Mouse (Mus musculus) heart, embryonic 15.5 days (tissue): Measurements from ENCODE around the gene Gm49673. TPM values are rescaled to one million over a fixed set of nuclear protein-coding genes. Genes with fewer than 3 reads are reported as not detected.
A peak's percentile ranks its signal among the peaks of the same experiment; 100 is the strongest.
"Not testable (repeated sequence)": the region's sequence is repeated elsewhere in the genome, so short reads cannot be mapped to it uniquely, and the experiment has no call there.

Experiments
- ATAC-seq: fragments of 200-750 bp; cut with Nextera tagmentation; replicated peaks from 2 replicates; pipeline ENCODE4 v1.8.0; 2017; ENCODE audit warnings: low read depth, moderate TSS enrichment; ENCODE audit not compliant: insufficient number of reproducible peaks, insufficient read depth, low FRiP score
- H3K27ac ChIP-seq: fragments of 300-500 bp; sonication (generic); 2 replicates; pipeline ENCODE4 v1.5.1; 2015; ENCODE audit warnings: mild to moderate bottlenecking, inconsistent platforms
- H3K27me3 ChIP-seq: fragments of 300-500 bp; sonication (generic); 2 replicates; pipeline ENCODE4 v1.6.1; 2015; ENCODE audit warnings: inconsistent platforms
- H3K36me3 ChIP-seq: fragments of 300-500 bp; sonication (generic); 2 replicates; pipeline ENCODE4 v1.6.1; 2015; ENCODE audit warnings: mild to moderate bottlenecking, inconsistent platforms
- H3K4me1 ChIP-seq: fragments of 300-500 bp; sonication (generic); replicated peaks from 2 replicates; pipeline ENCODE4 v1.6.1; 2015; ENCODE audit warnings: inconsistent platforms
- H3K4me2 ChIP-seq: fragments of 300-500 bp; sonication (generic); 2 replicates; pipeline ENCODE4 v1.6.1; 2015; ENCODE audit warnings: inconsistent platforms, mild to moderate bottlenecking, moderate library complexity
- H3K4me3 ChIP-seq: fragments of 300-500 bp; sonication (generic); 2 replicates; pipeline ENCODE4 v1.5.1; 2015; ENCODE audit warnings: mild to moderate bottlenecking, inconsistent platforms
- H3K9ac ChIP-seq: fragments of 300-500 bp; sonication (generic); 2 replicates; pipeline ENCODE4 v1.6.1; 2015; ENCODE audit warnings: mild to moderate bottlenecking, inconsistent platforms
- H3K9me3 ChIP-seq: fragments of 300-500 bp; sonication (generic); replicated peaks from 2 replicates; pipeline ENCODE4 v1.6.1; 2016; ENCODE audit warnings: inconsistent platforms
- WGBS: fragments of 180-500 bp; shearing (Covaris S2); methylation state at CpG from one replicate; pipeline ENCODE4 v1.1.7; 2015; ENCODE audit warnings: mixed read lengths; 5-methylcytosine and 5-hydroxymethylcytosine counted together
- polyA plus RNA-seq: library from polyadenylated mRNA; unstranded; fragments of >200 nt; fragmentation: Nextera tagmentation; extraction: Ambion mirVana; gene quantifications from 2 replicates; pipeline ENCODE4 v1.2.1, GENCODE M21; 2015

The Gm49673 gene
- polyA plus RNA-seq, 1 experiment from 2014 or later, result 0.15 TPM

DNA sequence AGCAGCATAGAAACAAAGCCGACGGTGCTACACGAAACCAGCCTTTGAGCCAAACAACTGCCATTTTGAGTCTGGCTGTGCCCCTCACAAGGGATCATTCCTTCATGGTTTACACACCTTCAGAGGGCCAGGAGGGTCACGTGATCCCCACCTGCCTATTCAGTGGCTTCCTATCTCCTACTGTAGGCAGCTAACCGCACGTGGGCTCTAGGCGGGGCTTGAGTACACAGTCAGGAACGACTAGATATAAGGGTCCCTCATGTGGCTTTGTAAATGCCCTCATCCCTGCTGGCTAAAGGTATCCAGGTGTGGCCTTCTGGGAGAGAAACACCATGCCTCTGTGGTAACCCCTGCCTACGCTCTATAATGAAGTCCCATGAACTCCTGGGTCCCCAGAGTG, 18.0 kb downstream of the Gm49673 start:
- not testable (repeated sequence) for H3K4me1 ChIP-seq, H3K9me3 ChIP-seq, H3K27me3 ChIP-seq, H3K36me3 ChIP-seq, H3K4me3 ChIP-seq, H3K27ac ChIP-seq, H3K9ac ChIP-seq, ATAC-seq, H3K4me2 ChIP-seq
- WGBS, result 84% methylated on average over 9 of the region's 9 CpGs

DNA sequence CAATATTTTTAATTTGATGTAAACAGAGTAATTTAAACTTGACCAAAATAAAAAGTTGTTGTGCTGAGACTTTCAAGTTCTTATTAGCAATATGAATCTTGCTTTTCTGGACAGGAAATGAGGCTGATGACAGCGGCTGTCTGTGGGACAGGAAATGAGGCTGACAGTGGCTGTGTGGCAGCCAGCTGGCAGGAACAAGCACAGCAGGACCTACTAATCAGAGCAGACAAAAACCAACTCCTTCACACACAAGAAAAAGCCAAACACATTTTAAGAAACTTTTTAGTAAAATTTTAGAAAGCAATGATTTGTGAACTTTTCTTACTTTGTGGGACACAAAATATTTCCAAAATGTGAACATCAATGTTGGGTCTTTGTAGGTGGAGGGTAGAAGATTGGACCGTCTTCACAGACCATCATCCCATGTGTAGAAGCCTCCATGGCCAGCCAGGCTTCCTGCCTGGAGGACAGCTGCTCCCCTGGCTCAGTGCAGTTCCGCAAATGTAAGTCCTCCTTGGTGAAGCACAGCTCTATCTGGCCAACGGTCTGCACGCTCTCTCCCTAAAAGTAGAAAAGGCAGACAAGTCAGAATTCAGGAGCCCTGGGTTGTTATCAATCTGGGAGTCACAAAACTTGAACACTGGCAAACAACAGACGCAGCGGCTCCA, 19.1 kb downstream of the Gm49673 start:
- 67% methylated on average over 1 of the region's 7 CpGs for WGBS
- not testable (repeated sequence) for H3K27ac ChIP-seq, ATAC-seq, H3K27me3 ChIP-seq, H3K9ac ChIP-seq, H3K4me2 ChIP-seq, H3K36me3 ChIP-seq, H3K4me1 ChIP-seq, H3K9me3 ChIP-seq, H3K4me3 ChIP-seq

DNA sequence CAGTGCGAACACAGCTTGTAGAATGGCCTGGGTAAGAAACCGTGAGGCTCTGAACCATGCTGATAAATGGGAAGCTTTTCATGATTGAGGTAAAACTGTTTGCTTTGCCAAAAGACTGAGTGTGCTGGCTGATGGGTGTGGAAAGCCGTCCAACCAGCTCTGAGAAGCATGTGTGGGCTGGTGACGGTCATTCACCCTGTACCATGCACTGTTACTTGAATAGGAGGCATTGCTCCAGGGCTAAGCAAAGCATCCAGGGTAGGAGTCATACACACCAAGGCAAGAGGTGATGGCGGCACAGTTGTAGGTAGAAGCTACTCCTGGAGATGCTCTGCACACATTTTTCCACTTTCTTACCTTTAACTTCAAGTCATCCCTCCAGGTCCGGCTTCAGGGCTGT, 23.0 kb downstream of the Gm49673 start:
- WGBS, result 92% methylated on average over 2 of the region's 6 CpGs
- H3K4me2 ChIP-seq, H3K27me3 ChIP-seq, H3K27ac ChIP-seq, H3K36me3 ChIP-seq, ATAC-seq, H3K9ac ChIP-seq, H3K4me1 ChIP-seq, H3K4me3 ChIP-seq, H3K9me3 ChIP-seq: not testable (repeated sequence)

DNA sequence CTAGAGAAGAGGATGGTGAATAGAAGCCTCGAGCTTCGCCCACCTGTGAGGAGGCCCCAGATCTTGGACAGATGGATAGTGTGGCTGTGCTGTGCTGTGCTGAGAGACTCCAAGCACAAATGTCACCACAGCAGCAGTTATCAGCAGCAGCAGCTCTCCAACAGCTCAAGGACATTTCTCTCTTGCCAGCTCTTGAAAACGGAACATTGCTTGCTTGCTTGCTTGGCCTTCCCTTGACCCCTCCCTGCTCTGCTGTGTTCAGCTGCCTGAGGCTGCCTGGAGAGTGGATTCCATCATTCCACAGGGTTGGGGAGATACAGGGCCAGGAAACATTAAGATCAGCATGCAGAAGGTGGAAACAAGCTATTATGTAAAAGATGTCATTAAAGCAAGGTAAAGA, 24.6 kb downstream of the Gm49673 start:
- peak; percentile 81 for ATAC-seq
- H3K36me3 ChIP-seq, H3K4me3 ChIP-seq, H3K9me3 ChIP-seq, H3K9ac ChIP-seq, H3K4me1 ChIP-seq, H3K27ac ChIP-seq, H3K27me3 ChIP-seq, H3K4me2 ChIP-seq: not testable (repeated sequence)
- no CpG with 5 or more reads among the region's 3 CpGs for WGBS

DNA sequence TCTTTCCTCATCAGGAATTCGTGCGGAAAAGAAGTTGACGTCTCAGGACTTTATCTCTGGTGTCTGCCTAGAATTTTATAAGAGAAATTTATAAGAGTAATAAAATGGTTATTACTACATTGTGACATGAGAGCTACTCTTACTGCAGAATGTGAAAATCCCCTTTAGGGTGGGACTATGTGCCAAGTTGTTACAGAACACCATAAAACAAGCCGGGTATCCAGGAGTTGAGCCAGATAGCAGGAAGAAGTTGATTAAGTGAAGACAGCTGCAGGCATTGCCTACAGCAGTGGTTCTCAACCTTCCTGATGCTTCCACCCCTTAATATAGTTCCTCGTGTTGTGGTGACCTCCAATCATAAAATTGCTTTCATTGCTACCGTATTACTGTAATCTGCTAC, 30.7 kb downstream of the Gm49673 start:
- no CpG with 5 or more reads among the region's 6 CpGs for WGBS

DNA sequence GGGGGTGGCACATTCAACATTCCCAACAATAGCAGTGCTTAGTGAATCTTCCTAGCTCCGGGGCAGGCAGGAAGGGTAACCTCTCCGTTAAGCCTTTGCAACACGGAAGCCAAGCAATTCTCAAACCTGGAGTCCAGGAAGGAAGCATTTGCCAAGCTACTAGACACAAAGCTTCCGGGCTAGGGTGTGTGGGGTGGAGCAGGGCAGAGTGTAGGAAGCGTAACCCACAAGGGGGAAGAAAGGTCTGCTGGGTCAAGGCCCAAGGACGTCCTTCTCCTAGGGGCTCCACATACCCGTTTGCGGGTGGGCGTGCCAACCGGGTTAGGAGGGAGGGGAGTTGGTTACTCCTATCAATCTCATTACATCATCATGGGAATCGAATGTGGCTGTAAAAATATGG, 31.2 kb downstream of the Gm49673 start:
- H3K9me3 ChIP-seq, ATAC-seq: not testable (repeated sequence)
- WGBS, result 64% methylated on average over 9 of the region's 11 CpGs

More for the DNA sequence above, 30.7 kb downstream of the Gm49673 start:
- H3K9ac ChIP-seq, H3K4me1 ChIP-seq, H3K4me2 ChIP-seq, H3K4me3 ChIP-seq, H3K36me3 ChIP-seq, H3K9me3 ChIP-seq, H3K27me3 ChIP-seq, ATAC-seq, H3K27ac ChIP-seq: not testable (repeated sequence)

DNA sequence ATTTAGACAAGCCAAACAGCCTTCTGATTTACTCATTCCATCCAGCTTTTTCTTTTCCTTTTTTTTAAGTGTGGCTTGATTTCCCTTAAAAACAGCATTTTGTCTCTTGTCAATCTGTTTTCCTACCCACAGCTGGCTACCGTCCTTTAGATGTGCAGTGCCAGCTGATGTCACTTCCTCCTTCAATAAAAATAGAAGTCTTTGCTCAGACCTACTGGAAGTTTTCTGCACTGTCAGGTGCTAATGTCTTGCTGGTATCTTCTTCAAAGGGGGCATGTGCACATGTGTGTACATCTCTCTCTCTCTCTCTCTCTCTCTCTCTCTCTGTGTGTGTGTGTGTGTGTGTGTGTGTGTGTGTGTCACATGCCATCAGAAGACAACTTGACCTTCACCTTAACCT, 35.4 kb downstream of the Gm49673 start:
- not testable (repeated sequence) for H3K9me3 ChIP-seq, H3K4me2 ChIP-seq, H3K4me3 ChIP-seq, ATAC-seq, H3K4me1 ChIP-seq, H3K9ac ChIP-seq, H3K36me3 ChIP-seq, H3K27ac ChIP-seq, H3K27me3 ChIP-seq
- WGBS, result no CpG with 5 or more reads among the region's 1 CpGs

More for the DNA sequence above, 31.2 kb downstream of the Gm49673 start:
- H3K9ac ChIP-seq, H3K27ac ChIP-seq, H3K27me3 ChIP-seq, H3K4me1 ChIP-seq, H3K4me3 ChIP-seq, H3K4me2 ChIP-seq, H3K36me3 ChIP-seq: not testable (repeated sequence)

DNA sequence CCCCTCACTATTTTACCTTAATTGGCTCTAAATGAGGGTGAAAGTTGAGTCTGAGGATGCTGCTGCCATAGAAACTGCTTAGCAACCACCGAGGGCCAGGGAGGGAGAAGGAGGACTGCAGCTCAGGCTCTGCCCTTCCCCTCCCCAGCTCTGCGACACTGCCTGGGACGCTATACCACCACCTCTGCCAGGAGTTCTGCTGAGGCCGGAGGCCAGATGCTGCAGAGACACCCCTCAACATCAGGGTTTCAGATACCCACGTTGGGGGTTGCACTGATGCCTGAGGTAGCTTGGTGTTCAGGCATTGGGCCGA, 46.3 kb downstream of the Gm49673 start:
- not testable (repeated sequence) for H3K4me1 ChIP-seq, H3K4me2 ChIP-seq, H3K4me3 ChIP-seq, H3K36me3 ChIP-seq, H3K9ac ChIP-seq, H3K9me3 ChIP-seq, H3K27me3 ChIP-seq, ATAC-seq, H3K27ac ChIP-seq
- WGBS, result 56% methylated on average over 3 of the region's 6 CpGs

DNA sequence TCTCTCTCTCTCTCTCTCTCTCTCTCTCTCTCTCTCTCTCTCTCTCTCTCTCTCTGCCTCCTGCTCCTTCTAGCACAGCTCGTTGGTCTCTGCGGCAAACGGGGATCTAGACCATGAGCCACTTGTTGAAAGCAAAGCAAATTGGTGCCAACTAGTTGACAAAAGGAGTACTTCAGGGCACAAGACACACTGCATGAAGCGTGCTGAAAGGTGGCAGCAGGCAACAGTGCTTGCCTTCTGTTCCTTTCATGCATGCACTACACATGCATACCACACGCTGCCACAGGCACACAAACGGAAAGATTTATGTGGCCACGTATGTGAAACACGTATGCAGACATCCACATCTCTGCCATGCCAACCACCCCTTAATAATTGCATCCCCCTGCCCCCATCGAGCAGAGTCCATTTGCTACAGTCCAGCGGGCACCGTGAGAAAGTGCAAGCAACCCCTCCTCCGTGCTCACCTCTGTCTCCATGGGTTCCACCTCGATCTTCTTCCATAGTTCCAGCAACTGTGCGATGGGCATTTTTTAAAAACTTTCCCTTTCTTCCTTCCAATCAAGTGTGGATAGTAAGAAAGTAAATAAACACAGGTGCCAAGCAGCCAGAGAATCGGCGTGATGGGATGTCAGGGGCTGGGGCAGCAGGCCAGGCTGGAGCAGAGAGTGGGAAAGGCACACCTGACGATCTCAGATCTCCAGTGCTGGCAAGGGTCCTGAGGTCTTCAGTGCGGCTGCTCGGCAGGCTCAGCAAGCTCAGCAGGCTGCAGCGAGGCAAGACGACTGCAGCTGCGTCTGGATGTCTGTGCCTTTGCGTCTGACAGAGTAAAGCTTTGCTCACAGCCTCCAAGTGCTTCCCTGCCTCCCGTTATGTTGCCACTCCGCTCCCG, 46.9 kb downstream of the Gm49673 start:
- H3K4me1 ChIP-seq, H3K9me3 ChIP-seq, H3K36me3 ChIP-seq, H3K27ac ChIP-seq, ATAC-seq, H3K9ac ChIP-seq, H3K4me3 ChIP-seq, H3K27me3 ChIP-seq, H3K4me2 ChIP-seq: not testable (repeated sequence)
- 43% methylated on average over 8 of the region's 26 CpGs for WGBS

DNA sequence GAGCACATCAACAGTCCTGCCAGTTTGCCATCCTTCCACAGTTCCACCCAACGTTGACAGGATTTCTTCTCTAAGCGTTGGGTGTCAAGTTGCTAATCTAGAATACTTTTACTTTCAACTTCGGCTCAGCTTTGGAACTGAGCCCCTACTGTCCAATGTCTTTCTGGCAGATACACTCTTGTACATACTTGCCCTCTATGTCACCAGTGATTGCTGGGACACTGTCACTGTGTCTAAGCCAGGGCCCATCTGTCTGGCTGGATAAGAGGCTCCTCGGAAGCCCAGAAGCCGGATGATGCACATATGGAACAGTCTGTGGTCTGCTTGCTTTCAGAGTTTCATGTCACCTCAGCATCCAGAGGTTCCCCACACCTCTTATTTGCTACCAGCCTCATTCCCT, 51.4 kb downstream of the Gm49673 start:
- WGBS, result 40% methylated on average over 3 of the region's 5 CpGs
- H3K9me3 ChIP-seq, H3K4me2 ChIP-seq, H3K36me3 ChIP-seq, H3K9ac ChIP-seq, ATAC-seq, H3K4me1 ChIP-seq, H3K27me3 ChIP-seq, H3K4me3 ChIP-seq, H3K27ac ChIP-seq: not testable (repeated sequence)

DNA sequence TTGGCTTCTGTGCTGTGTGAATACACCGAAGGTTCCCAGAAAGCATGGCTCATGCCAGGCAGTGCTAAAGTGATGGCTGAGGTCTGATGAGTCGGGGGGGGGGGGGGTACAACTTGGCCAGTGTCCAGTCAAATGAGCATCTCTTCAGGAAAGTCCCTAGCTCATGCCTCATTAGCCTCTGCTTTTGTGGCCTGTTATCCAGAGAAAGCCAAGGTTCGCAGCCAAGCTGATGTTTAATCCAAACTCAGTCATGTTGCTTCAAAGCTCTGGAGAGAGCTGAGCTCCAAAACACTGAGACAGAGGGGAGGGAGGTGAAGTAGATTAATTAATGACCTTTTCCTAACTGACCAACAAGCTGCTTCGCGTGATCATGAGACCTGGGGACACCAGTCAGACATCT, 51.9 kb downstream of the Gm49673 start:
- not testable (repeated sequence) for H3K9me3 ChIP-seq, H3K27ac ChIP-seq, H3K4me3 ChIP-seq, H3K4me2 ChIP-seq, ATAC-seq, H3K9ac ChIP-seq, H3K4me1 ChIP-seq, H3K27me3 ChIP-seq, H3K36me3 ChIP-seq
- 71% methylated on average over 3 of the region's 5 CpGs for WGBS
